Comparison of ENCODE assay signal across 8 mouse cellular contexts in the genomic region with DNA sequence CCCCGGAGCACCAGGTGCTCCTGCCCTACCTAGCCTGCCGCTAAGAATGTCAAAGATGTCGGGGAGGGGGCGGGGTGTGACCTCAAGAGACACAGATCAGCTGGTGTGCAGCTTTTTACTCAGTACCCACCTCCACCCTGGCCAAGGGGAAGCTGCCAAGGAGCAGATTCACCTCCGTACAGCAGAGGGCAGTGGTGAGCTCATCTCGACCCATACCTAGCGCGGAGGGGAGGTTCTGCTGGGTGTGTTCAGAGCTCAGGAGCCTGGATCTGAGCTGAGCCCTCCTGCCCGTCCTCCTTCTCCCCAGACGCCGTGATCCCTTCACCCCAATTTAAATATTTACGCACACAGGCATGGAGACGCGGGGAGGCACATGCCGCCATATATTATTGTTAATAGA.
DNase-seq lines count a peak whose midpoint lies in the region; ATAC-seq and TF ChIP-seq lines count a peak whose summit lies in the region.

No protein-coding gene starts in this region.

- no peak overlapping the region for H3K27ac ChIP-seq in hindbrain, embryonic 10.5 days
- no peak overlapping the region for H3K27ac ChIP-seq in lung, embryonic 14.5 days (ENCODE audit: low read depth)

- H3K27me3 ChIP-seq in hindbrain, embryonic 10.5 days (ENCODE audit: insufficient read depth, poor library complexity, severe bottlenecking): no peaks in the 10 kb centered on the region
- H3K27me3 ChIP-seq in lung, embryonic 14.5 days (ENCODE audit: insufficient read depth, low read length): no peaks in the 10 kb centered on the region

- H3K36me3 ChIP-seq in hindbrain, embryonic 10.5 days: no peaks in the 10 kb centered on the region
- H3K36me3 ChIP-seq in lung, embryonic 14.5 days (ENCODE audit: insufficient read depth): no peaks in the 10 kb centered on the region

- DNase-seq in Muller cell, postnatal 12 days (ENCODE audit: inconsistent ontology term): peak; percentile 80
- peak; percentile 87 for DNase-seq in cerebellum, adult 8-10 months
- DNase-seq in frontal cortex, adult 2 months (ENCODE audit: extremely low spot score in 1 of 2, low spot score in 1 of 2): peak; percentile 63 to 92
- DNase-seq in hindbrain, embryonic 10.5 days (ENCODE audit: low spot score): peak; percentile 85
- DNase-seq in layer of hippocampus, adult 9-10 months (ENCODE audit: low spot score): peak; percentile 64
- peak; percentile 87 for DNase-seq in lung, embryonic 14.5 days
- peak; percentile 77 for DNase-seq in ovary, postnatal 36 days (ENCODE audit: low spot score)
- peak; percentile 56 for DNase-seq in urinary bladder, adult 2 months (ENCODE audit: low spot score)

- H3K9ac ChIP-seq in lung, embryonic 14.5 days: no peak overlapping the region; the same call in 1 of the 2 replicates

- no peaks in the 10 kb centered on the region for H3K9me3 ChIP-seq in hindbrain, embryonic 10.5 days
- H3K9me3 ChIP-seq in lung, embryonic 14.5 days (ENCODE audit: low read depth, low read length): no peaks in the 10 kb centered on the region

- peak overlapping the region; percentile 59 for H3K4me2 ChIP-seq in lung, embryonic 14.5 days

- H3K4me3 ChIP-seq in hindbrain, embryonic 10.5 days: peak overlapping the region; percentile 40
- H3K4me3 ChIP-seq in lung, embryonic 14.5 days (ENCODE audit: low read depth, low read length): peak overlapping the region; percentile 15; the same call in 1 of the 2 replicates

- 3% methylated on average over 15 of the region's 15 CpGs for WGBS in hindbrain, embryonic 10.5 days
- WGBS in lung, embryonic 14.5 days: 4% methylated on average over 15 of the region's 15 CpGs

- TF ChIP-seq CTCF in lung, embryonic 14.5 days (IDR thresholded peaks at IDR 0.05; ENCODE audit: low read depth): peak; percentile 91

- peaks cover 14% of the 10 kb centered on the region; the same call in 1 of the 2 replicates for H3K4me1 ChIP-seq in hindbrain, embryonic 10.5 days (replicated peaks)
- no peaks in the 10 kb centered on the region for H3K4me1 ChIP-seq in lung, embryonic 14.5 days (ENCODE audit: insufficient read depth)

- ATAC-seq in lung, embryonic 14.5 days (ENCODE audit: insufficient read depth): peak; percentile 86
